Mouse (Mus musculus): ENCODE data around the gene Hoxb5.

Hoxb5 gene

DNA sequence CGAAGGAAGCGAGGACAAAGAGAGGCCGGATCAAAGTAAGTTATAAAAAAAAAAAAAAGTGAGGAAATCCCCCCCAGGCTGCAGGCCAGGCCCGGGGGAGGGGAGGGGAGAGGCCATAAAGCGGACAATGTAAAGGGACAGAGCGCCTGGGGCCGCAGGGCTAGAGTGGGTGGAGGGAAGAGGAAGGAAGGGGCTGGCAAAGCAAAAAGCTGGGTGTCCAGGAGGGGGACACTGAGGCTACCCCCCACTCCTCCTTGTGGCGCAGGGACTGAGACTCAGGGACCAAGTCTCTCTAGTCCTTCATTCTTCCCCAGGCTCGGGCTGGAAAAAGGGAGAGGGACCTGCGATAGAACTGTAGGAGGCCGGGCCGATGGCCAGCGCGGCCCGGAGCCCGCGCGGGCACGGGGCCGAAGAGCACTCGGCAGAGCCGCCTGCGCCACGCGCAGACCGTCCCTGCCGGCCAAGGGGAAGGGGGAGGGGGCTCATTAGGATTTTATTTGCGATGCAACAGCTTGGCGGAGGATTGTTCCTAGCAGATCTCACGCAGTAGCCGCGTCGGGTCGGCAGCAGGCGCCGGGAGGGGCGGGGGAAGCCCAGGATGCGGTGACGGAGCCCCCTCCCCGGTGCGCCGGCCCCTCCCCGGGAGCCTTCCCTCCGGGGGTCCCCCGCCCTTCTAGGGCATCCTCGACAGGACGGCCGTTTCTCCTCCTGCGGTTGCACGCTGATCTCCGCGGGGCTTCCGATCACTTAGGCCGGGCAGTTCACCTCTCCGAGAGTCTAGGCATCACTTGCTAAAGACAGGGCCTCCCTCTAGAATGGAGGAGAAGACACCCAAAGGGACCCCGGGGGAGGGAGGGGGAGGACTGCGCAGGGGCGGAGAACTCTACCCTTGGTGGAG is 30.9 kb upstream of the Hoxb5 start:
- DNase-seq = peak; percentile 73

DNA sequence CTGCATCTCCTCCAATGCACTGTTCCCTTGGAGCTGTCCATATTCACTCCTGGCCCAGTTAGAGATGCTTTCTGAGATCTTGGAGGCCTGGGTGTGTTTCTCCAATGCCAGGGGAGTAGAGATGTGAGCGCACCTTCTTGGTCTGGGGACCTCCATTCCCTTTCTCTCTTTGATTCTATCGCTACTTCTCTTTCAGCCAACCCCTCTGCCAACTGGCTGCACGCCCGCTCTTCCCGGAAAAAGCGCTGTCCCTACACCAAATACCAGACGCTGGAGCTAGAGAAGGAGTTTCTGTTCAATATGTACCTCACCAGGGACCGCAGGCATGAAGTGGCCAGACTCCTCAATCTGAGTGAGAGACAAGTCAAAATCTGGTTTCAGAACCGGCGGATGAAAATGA is 28.7 kb upstream of the Hoxb5 start:
- DNase-seq = peak; percentile 31

GRCm38 (mm10) chr11:96275896-96276295 is 27.2 kb upstream of the Hoxb5 start:
- DNase-seq = peak; percentile 78

DNA sequence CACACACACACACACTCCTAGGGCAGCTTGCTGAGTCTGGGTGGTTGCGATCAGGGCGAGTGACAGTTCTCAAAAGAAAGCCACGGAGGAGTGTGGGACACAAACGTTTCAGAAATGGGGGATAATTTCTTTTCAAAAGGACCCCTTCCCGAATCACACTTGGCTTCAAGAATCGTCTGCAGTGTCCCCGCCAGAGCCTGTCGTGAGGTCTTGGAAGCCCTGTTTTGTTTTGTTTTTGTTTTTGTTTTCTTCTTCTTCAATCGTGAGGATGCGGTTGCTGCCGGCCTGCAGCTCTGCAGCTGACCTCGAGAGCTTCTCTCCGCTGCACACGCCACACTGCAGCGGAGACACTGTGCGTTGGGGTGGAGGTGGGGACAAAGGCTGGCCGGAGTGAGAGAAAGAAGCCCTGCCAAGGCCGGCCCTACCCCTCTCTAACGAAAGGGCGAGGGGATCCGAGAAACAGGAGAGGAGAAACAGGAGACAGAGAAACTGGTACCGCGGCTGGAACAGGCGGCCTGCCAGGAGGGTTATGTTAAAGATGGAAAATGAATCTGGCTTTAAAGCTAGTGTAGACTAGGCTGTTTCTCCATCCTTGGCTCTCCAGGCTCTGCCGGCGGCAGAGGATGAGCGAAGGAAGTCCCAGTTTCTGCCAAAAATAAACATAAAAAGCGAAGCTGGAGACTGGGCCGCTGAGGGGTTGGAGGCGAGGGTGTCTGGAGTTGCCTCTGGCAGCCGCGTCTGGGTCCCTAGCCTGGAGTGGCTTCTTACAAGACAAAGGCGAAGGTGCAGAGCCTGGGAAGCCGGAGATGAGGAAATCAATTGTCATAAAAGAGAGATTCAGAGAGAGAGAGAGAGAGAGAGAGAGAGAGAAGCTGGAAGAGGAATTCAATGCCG is 25.7 kb upstream of the Hoxb5 start:
- peak; percentile 60 for DNase-seq

GRCm38 (mm10) chr11:96278324-96278723 is 24.8 kb upstream of the Hoxb5 start:
- peak; percentile 38 for DNase-seq

- peak; percentile 94 for DNase-seq
These were observed 24.4 kb upstream of the Hoxb5 start for GRCm38 (mm10) chr11:96278773-96279172.

GRCm38 (mm10) chr11:96279421-96280233 is 23.5 kb upstream of the Hoxb5 start:
- DNase-seq = peak; percentile 67

- peak; percentile 69 for DNase-seq
These were observed 22.4 kb upstream of the Hoxb5 start for GRCm38 (mm10) chr11:96280399-96281378.

- peak; percentile 64 for DNase-seq
These were observed 21.7 kb upstream of the Hoxb5 start for GRCm38 (mm10) chr11:96281396-96281795.

DNA sequence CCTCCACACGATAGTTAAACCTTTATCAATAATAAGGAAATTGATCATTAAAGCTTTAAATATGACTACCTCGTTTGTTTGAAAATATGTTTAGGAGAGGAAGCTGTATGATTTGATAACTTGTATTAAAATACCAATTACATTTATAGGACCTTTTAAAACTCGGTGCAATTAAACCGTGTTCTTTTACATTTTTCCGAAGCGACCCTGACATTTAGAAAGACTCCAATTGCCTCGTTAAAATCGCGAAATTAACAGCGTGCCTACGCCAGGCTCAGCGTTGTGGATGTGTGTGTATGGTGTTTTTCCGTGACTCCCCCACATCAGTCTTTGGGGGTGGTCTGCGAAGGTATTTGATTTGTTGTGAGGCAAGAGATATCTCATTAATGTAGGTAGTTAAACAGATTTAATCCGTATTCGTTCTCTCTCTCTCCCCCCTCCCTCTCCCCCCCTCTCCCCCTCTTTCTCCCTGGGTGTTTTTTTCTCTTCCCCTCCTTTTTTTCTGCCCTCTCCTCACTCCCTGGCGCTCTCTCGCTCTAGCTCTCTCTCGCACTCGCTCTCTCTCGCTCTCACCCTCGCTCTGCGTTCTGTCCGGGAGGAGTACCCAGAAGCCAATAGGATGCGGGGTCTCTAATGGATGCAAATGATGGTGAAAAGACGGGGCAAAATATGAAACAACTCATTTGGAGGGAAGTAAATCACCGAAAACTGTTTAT is 21.1 kb upstream of the Hoxb5 start, which contains the start of gene Hoxb8:
Gene Hoxb8, plus strand, starts transcription at position 51 of the 716 bp plus-strand sequence.
- peak; percentile 68 for DNase-seq

DNA sequence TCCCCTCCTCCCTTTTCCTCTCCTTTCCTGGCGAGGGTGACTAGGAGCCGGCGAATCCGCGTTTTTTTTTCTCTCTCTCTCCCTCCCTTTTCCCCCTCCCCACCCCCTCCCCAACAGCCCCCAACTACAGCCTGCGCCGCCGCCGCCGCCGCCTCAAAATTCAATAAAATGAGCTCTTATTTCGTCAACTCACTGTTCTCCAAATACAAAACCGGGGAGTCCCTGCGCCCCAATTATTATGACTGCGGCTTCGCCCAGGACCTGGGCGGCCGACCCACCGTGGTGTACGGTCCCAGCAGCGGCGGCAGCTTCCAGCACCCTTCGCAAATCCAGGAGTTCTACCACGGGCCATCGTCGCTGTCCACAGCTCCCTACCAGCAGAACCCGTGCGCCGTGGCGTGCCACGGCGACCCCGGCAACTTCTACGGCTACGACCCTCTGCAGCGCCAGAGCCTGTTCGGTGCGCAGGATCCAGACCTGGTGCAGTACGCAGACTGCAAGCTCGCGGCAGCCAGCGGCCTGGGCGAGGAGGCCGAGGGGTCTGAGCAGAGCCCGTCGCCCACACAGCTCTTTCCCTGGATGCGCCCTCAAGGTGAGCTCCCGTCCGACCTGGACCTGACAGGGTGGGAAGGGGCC is 20.2 kb upstream of the Hoxb5 start:
- peak; percentile 75 for DNase-seq

DNA sequence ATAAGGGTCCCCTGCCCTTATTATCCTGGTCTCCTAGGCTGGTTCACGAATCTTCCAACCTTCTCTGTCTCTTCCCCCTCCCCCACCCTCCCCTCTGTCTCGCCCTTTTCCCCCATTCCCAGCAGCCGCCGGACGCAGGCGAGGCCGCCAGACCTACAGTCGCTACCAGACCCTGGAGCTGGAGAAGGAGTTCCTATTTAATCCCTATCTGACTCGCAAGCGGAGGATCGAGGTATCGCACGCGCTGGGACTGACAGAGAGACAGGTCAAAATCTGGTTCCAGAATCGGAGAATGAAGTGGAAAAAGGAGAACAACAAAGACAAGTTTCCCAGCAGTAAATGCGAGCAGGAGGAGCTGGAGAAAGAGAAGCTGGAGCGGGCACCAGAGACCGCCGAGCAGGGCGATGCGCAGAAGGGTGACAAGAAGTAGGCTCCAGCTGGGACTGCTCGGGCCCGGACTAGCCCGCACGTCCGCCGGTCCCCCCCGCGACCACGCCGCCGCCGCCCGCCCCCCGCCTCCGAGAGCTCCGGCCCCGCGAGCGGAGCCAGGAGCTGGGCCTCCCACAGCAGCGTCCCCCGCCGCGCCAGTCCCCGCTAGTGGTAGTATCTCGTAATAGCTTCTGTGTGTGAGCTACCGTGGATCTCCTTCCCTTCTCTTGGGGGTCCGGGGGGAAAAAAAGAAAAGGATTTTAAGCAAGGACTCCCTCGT is 18.9 kb upstream of the Hoxb5 start:
- peak; percentile 85 for DNase-seq

DNA sequence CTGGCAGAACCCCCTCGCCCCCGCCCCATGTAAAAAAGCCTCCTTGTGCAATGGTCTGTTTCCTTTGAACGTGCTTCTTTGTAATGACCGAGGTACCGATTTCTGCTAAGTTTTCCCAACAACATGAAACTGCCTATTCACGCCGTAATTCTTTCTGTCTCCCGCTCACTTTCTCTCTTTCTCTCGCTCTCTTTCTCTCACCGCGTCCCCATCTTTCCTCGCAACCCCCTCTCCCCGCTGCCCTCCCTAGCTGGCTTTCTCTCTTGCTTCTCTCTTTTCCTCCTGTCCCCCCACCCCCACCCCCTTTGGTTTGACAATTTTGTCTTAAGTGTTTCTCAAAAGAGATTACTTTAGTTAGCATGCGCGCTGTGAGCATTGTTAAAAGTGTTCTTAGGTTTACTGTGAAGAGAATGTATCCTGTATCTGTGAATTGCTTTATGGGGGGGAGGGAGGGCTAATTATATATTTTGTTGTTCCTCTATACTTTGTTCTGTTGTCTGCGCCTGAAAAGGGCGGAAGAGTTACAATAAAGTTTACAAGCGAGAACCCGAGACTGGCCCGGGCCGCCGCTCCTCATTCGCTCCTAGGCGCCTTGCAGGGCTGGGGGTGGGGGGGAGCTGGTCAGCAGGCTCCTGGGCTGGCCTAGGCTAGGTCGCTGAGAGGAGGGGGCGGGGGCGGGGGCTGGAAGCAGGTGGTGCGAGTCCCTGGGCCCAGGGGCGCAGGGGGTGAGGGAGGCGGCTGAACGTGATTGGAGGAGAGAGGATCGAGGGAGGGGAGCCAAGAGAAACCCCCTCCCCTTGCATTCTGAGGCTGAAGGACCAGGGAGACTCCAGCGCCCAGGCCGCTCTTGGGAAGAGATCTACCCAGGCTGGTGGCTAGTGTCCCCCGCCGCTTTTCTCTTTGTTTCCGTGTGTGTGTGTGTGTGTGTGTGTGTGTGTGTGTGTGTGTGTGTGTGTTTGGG is 18.1 kb upstream of the Hoxb5 start:
- DNase-seq = peak; percentile 90

- DNase-seq = peak; percentile 94
These were observed 17.1 kb upstream of the Hoxb5 start, which contains the start of gene Hoxb7 for GRCm38 (mm10) chr11:96285771-96286738. Gene Hoxb7, plus strand, starts transcription at chr11:96286623.

- DNase-seq = peak; percentile 80
These were observed 16.3 kb upstream of the Hoxb5 start for GRCm38 (mm10) chr11:96286739-96287385.

- no peak for DNase-seq
These were observed 15.7 kb upstream of the Hoxb5 start for GRCm38 (mm10) chr11:96287411-96287810.

Measured in kidney, postnatal 10 days (tissue).